Mouse (Mus musculus): ENCODE data around the gene Cdh3.

DNA sequence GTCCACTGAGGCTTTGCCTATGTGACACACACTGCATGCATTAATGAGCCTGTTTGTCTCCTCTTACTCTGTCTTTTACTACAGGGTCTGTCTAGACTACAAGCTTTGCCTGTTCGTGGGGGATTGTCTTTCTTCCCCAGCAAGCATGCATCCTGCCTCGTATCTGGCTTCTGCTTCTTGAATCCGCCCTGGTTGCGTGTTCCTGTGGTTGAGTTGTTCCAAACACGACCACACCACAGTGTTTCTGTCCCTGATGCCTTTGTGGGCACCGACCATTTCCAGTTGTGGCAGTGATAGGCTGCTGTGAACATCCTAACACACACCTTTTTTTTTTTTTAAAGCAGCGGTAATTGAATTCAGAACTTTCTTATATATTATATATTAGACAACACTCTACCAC is 23.0 kb downstream of the Cdh3 start:
- no peak for TF ChIP-seq CTCF (IDR thresholded peaks at IDR 0.05; ENCODE audit: control insufficient read depth, insufficient read depth, insufficient replicate concordance, low read depth, low read length)
- no peak for TF ChIP-seq POLR2A (IDR thresholded peaks at IDR 0.05; ENCODE audit: control insufficient read depth, low read depth, low read length)
